Mouse (Mus musculus): Measurements from ENCODE around the gene Prune1.

Prune1 gene

DNA sequence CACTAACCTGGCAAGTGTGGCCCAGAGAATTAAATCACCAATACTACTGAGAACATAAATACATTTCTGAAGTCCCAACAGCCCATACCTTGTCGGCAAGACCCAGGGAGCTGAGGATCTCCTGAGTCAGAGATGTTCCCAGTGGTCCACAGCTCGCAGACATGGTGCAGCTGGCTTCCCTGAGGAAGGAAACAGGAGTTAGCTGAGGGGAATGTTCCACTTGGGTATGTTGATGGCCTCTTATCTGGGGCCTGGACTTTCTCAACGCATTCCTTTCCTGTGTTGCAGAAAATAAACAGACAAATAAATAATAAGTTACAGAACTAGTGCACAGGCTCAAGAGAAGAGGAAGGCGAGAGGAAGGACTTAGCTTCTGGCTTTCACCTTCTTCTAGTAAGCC is 24.4 kb upstream of the Prune1 start:
- DNase-seq (ENCODE audit: low spot score): no peak

DNA sequence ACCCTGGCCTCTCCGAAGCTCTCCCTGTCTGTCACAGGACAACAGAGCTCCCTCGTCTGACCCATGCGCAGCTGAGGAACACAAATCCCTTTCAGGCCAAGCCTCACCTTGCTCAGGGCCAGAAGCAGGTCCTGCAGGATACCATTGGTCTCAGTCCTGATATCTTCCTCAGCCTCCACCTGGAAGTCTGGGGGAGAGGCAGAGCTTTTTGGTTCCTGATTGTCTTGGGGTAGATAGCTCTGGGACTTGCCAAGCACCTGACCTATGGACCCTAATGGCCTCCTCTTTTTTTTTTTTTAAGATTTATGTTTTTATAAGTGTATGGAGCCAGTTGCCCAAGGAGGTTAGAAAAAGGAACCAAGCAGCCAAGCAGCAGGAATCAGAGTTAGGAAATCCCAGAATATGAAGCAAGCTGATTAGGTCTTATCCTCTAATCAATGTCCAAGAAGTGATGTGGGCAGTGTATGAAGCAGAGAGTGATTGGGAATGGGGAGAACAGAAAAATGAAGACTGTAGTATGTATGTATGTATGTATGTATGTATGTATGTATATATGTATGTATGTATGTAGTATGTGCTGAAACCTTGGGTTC is 19.4 kb upstream of the Prune1 start:
- DNase-seq (ENCODE audit: low spot score): no peak

GRCm38 (mm10) chr3:95298018-95298417 is 16.1 kb upstream of the Prune1 start:
- DNase-seq (ENCODE audit: low spot score): no peak

DNA sequence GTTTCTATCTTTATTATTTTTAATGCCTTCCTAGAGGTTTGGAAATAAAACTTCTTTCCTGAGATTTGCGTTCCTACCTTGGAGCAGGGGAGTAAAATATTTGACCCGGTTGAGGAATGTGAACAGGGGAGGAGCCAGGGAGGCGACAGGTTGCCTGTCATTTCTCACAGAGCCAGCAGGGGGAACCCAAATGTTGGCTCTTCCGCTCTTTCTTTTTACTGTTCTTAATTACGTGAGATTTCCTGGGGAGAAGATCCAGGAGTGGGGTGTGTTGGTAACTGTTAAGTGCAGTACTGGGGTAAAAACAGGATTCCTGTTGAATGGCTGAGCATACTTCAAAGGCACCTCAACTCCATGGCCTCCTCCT is 14.2 kb upstream of the Prune1 start:
- DNase-seq (ENCODE audit: low spot score): peak; percentile 42

- DNase-seq (ENCODE audit: low spot score): no peak
These were observed 13.6 kb upstream of the Prune1 start for GRCm38 (mm10) chr3:95295321-95296102.

DNA sequence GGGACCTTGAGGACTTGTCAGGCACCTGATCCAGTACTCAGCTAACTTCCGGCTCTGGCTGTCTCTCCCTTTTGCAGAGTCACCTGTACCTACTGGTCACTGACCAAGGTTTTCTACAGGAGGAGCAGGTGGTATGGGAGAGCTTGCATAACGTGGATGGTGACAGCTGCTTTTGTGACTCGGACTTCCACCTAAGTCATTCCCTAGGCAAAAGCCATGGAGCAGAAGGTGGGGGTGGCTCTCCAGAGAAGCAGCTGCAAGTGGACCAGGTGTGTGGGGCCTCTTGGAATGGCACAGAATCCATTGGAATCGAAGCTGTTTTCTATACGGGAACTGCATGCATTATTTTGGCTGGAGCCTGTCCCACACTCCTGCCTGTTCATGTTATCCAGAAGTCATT is 12.8 kb upstream of the Prune1 start:
- no peak for DNase-seq (ENCODE audit: low spot score)

DNA sequence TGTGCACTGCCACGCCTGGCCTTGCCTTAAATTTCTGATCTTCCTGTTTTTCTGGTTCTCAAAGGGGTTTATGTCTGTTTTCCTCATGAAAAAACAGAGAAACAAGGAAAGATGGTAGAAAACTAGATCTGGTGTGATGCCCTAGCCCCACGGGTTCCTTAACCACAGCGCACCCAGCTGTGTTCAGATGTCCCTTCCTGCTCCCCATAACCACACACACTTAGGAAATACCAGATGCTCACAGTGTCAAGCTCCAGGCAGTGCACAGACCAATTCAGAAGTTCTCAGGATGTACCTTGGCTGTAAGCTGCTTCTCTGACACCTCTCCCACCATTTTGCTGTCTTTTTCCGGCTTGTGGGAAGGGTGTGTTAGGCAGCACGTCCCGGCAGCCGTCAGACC is 12.4 kb upstream of the Prune1 start:
- DNase-seq (ENCODE audit: low spot score): no peak

- no peak for DNase-seq (ENCODE audit: low spot score)
These were observed 11.7 kb upstream of the Prune1 start for GRCm38 (mm10) chr3:95293537-95293936.

DNA sequence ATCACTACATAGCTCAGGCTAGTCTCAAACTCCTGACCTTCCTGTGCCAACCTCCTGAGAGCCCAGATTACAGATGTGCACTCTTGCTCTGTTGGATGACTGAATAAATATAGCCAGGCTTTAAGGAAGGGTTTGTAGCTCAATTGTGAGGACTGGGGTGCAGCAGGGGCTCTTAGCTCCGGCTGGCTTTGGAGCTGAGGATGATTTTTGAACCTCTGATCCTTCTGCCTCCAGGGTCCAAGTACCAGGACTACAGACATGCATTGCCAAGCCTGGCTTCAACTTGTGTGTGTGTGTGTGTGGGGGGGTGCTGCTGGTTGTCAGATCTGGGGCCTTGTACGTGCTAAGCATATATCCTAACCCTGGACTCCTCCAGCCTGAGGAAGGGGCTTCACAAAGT is 11.0 kb upstream of the Prune1 start:
- no peak for DNase-seq (ENCODE audit: low spot score)

DNA sequence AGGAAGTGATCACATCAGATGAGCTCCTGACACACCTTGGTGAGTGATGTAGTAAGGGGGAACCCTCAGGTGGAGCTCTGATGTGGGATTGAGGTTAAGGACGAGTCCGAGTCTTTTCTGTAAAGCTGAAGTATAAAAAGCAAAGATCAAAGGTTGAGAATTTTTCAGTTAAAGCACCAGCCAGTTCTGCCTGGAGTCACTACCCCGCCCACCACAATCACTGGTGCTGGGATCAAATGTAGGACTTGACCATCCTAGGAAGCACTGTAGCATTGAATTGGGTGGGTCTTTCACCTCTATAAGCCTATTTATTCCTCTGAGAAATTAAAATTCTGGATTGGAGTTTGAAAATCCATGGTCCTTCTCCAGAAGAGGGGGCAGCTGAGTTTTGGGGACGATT is 9.2 kb upstream of the Prune1 start:
- DNase-seq (ENCODE audit: low spot score): no peak

- no peak for DNase-seq (ENCODE audit: low spot score)
These were observed 8.3 kb upstream of the Prune1 start for GRCm38 (mm10) chr3:95290156-95290555.

DNA sequence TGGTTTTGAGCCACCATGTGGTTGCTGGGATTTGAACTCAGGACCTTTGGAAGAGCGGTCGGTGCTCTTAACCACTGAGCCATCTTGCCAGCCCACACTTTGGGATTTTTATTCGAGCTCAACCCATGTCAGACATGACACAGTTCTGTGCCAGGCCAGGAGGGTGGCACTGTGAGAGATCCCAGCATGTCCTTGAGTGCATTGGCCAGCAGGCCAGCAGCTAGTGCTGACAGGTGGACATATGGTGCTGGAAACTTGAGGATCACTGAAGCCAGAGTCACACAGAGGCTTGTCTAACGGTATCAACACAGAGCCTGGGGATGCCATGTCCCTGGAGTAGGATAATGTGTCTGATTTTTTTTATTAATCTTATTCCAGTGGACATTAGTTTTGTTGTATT is 7.5 kb upstream of the Prune1 start:
- no peak for DNase-seq (ENCODE audit: low spot score)

- DNase-seq (ENCODE audit: low spot score): no peak
These were observed 5.7 kb upstream of the Prune1 start for GRCm38 (mm10) chr3:95287541-95287940.

GRCm38 (mm10) chr3:95286510-95286909 is 4.6 kb upstream of the Prune1 start:
- no peak for DNase-seq (ENCODE audit: low spot score)

DNA sequence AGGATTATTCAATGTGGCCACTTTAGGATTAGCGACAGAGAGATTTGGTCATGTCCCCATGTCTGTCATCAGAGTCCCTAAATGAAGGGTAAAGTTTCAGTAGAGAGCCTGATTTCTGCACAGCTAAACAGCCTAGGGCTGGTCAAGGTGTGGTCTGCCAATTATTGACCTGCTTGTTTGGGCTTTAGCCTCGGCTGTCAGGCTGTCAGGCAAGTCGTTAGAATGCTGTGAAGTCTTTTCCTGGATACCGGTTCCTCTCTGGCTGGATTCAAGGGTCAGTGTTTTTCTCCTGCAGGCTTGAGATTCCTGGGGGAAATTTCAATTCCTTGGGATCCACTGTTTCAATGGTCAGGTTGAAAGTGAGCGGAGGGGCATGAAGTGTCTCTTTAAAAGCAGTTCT is 4.1 kb upstream of the Prune1 start:
- no peak for DNase-seq (ENCODE audit: low spot score)

- DNase-seq (ENCODE audit: low spot score): no peak
These were observed 3.5 kb upstream of the Prune1 start for GRCm38 (mm10) chr3:95285390-95285789.

- DNase-seq (ENCODE audit: low spot score): no peak
These were observed 2.8 kb upstream of the Prune1 start for GRCm38 (mm10) chr3:95284501-95285281.

DNA sequence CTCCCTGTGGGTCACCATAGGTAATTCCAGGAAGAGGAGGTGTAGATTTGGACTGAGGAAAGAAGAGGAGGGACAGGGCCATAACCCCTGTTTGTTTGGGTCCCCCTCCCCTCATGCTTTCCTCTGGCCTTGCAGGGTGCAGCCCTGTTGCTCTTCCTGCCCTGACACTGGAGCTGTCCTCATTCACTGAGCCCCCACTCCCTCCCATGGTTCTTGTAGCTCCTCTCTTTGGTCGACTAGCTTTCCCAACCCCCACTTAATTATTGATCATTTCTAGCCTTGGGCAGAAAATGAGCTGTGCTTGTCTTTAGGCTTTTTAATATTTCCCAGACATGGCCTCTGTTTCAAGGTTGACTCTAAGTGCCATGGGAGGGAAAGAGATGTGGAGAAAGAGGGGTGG is 2.2 kb upstream of the Prune1 start:
- DNase-seq (ENCODE audit: low spot score): no peak

DNA sequence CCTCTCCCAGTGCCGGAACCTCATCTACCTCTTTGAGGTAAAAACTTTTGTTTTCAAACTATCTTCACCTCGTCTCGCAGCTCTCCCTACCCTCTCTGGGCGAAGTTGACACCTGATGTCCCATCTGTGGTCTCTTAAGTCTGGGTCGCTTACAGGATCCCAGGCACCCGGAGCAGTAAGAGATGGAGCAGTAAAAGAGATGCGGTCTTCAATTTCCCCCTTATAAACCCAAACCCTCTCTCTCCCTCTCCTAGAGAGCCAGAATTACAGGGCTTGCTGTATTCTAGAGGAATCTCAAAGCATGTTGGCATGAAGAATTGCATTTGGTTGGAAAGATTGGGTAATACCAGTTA is 1.7 kb upstream of the Prune1 start:
- no peak for DNase-seq (ENCODE audit: low spot score)

- peak; percentile 72 for DNase-seq (ENCODE audit: low spot score)
These were observed 1.2 kb upstream of the Prune1 start for GRCm38 (mm10) chr3:95282865-95283588.

DNA sequence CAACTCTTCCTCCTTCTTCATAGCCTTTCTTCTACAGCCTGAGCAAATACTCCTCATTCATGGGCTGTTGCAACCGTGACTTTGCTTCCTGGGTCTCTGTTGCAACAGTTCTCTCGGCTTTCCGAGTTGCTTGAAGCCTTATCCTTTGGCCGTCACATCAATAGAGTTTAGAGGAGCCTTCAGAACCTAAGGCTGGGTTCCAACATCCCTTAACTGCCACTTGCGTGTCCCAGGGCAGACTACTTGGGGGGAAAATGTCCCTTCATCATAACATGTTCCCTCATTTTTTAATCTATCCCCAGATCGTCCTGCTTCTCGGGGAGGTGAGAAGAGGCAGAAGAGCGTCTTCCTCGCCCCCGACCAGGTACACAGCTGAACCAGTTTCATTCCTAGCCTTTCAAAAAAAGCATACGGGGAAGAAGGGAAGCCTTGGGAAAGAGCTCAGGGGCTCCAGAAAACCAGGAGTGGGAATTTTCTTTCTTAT is 547 bp upstream of the Prune1 start:
- peak; percentile 37 for DNase-seq (ENCODE audit: low spot score)

GRCm38 (mm10) chr3:95280747-95281146 is 1.1 kb downstream of the Prune1 start:
- peak; percentile 25 for DNase-seq (ENCODE audit: low spot score)

DNA sequence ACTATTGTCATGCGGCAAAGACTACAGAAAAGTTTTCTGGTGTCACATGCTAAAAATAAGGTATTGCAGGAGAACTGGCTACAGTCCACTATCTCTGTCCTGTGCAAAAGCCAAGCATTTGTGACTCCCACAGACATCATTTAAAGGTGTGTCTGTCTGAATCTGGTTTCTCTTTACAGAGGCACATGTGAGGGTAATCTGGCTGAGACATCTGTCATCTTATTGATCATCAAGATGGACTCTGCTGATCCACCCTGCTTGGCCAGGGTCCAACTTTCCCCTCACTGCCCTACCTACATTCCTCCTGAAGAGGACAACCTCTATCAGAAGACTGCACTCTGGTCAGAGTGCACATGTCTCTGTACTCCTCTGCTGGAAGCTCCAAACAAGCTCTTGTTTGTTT is 4.7 kb downstream of the Prune1 start:
- DNase-seq (ENCODE audit: low spot score): no peak
